8 mouse cellular contexts compared by ENCODE assay signal in genomic region chr11:109311885-109312605, GRCm38 (mm10). TPM values are rescaled to one million over a fixed set of nuclear protein-coding genes. Genes with fewer than 3 reads are reported as not detected.
A peak's percentile ranks its signal among the peaks of the same experiment; 100 is the strongest.
DNase-seq lines count a peak whose midpoint lies in the region; ATAC-seq lines count a peak whose summit lies in the region.

No protein-coding gene starts in this region.

- DNase-seq in ES-CJ7 (ENCODE audit: low read depth, low spot score), result peak; percentile 81
- DNase-seq in cerebellum, adult 9-11 months, result peak; percentile 87
- DNase-seq in frontal cortex, postnatal 14 days (ENCODE audit: low spot score in 2 of 2), result peak; percentile 68 to 69
- DNase-seq in layer of hippocampus, postnatal 14 days (ENCODE audit: low spot score in 2 of 2), result peak; percentile 76 to 81
- peak; percentile 85 for DNase-seq in lung, postnatal 10 days
- peak; percentile 59 for DNase-seq in ovary, postnatal 14 days (ENCODE audit: low spot score)
- peak; percentile 80 for DNase-seq in thymus, postnatal 25 days

- H3K27me3 ChIP-seq in hindbrain, embryonic 13.5 days, result peaks cover 32% of the 10 kb centered on the region

- WGBS in hindbrain, embryonic 13.5 days, result 13% methylated on average over 20 of the region's 20 CpGs

- H3K27ac ChIP-seq in hindbrain, embryonic 13.5 days, result peak overlapping the region; percentile 81

- H3K4me2 ChIP-seq in hindbrain, embryonic 13.5 days, result peak overlapping the region; percentile 60

- no peaks in the 10 kb centered on the region for H3K9me3 ChIP-seq in hindbrain, embryonic 13.5 days

- H3K36me3 ChIP-seq in hindbrain, embryonic 13.5 days, result no peaks in the 10 kb centered on the region

- peak overlapping the region; percentile 75 for H3K9ac ChIP-seq in hindbrain, embryonic 13.5 days

- ATAC-seq in hindbrain, embryonic 13.5 days (ENCODE audit: low FRiP score), result peak; percentile 96

- peak overlapping the region; percentile 49 for H3K4me3 ChIP-seq in hindbrain, embryonic 13.5 days

- 0 out of 2 replicates have a peak, but pooled peaks cover 6% of the 10 kb centered on the region for H3K4me1 ChIP-seq in hindbrain, embryonic 13.5 days (replicated peaks)

RNA-seq across cellular contexts. Expression of gene Rgs9, which starts 14.1 kb away (rescaled TPM):
- polyA plus RNA-seq in hindbrain, embryonic 13.5 days (2015; fragmentation: Nextera tagmentation; extraction: Ambion mirVana), result 6.2 and 7.6 TPM in 2 replicates
- total RNA-seq in layer of hippocampus, postnatal 14 days (2021), result 10 to 100 TPM; 13.9 to 14.6 TPM

RNA-seq across cellular contexts. Expression of gene Gna13, which starts 50.6 kb away (rescaled TPM):
- 15.1 and 16.6 TPM in 2 replicates for polyA plus RNA-seq in hindbrain, embryonic 13.5 days (2015; fragmentation: Nextera tagmentation; extraction: Ambion mirVana)
- 10 to 100 TPM; 57.0 to 60.3 TPM for total RNA-seq in layer of hippocampus, postnatal 14 days (2021)

Comparison
In these comparisons a context has a peak if more than half of its experiments do, and no peak if none do; other contexts are left out.
1. Peak in every context shown above with its lines: DNase-seq, ATAC-seq, H3K4me3 ChIP-seq and H3K27ac ChIP-seq.